Mouse (Mus musculus) gastrocnemius, adult 18-20 months (tissue): Measurements from ENCODE around the gene Ptgdr. TPM values are rescaled to one million over a fixed set of nuclear protein-coding genes. Genes with fewer than 3 reads are reported as not detected.
"Not testable (repeated sequence)": the region's sequence is repeated elsewhere in the genome, so short reads cannot be mapped to it uniquely, and the experiment has no call there.

Experiments
- DNase-seq: peaks from one replicate; pipeline ENCODE4 v3.0.0; 2021; ENCODE audit warnings: low spot score
- total RNA-seq, 2 experiments: library from RNA; stranded (reverse); gene quantifications; 2 replicates each; pipeline ENCODE4 v1.2.3; 2021

The Ptgdr gene
- total RNA-seq, 2 experiments from 2014 or later, result not detected

- not testable (repeated sequence) for DNase-seq
Measured at GRCm38 (mm10) chr14:44813152-44813551, 46.0 kb downstream of the Ptgdr start.

Other genes with a start within 250 kb of the Ptgdr start
- gene Gm5624, start 231.4 kb downstream of the Ptgdr start, total RNA-seq, result not detected
- not detected for gene Gm8257, start 152.9 kb downstream of the Ptgdr start, total RNA-seq
- gene Gm8267, start 109.0 kb downstream of the Ptgdr start, total RNA-seq, result not detected
- under 1 TPM in 1 of 2 experiments, not detected in 1; 0.09 TPM for gene Ptger2, start 128.8 kb upstream of the Ptgdr start, total RNA-seq